Mouse (Mus musculus): ENCODE measurements around the gene Olfr1326-ps1.

DNA sequence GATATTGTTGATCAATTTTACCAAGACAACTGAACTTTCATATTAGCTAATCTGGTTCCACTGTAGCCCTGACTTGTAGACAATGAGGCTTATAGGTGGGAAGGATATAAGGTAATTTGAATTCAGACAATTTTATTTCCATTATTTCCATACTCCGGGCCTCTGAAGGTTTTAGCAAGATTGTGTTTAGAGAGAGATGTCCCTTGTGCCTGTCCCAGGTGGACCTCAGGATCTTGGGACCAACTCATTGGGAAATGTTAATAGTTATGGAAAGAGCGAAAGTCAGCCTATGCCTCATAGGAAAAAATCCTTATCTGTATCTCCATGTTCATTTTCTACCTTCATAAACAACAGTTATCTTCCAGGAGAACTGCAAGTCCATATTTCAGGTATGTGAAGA, 17.7 kb upstream of the Olfr1326-ps1 start, which contains the start of gene Olfr1325:
- TF ChIP-seq CTCF (IDR thresholded peaks at IDR 0.05; ENCODE audit: low read depth) (no peak), EP300 (IDR thresholded peaks at IDR 0.05; ENCODE audit: low read depth) (no peak)
